Mouse (Mus musculus) myocyte (in vitro differentiated cells): ENCODE results near the gene Fam71d. TPM values are rescaled to one million over a fixed set of nuclear protein-coding genes. Genes with fewer than 3 reads are reported as not detected.
A peak's percentile ranks its signal among the peaks of the same experiment; 100 is the strongest.

Experiments used
- H3K27me3 ChIP-seq: one replicate; pipeline ENCODE4 v1.6.1; 2011; ENCODE audit not compliant: control insufficient read depth, insufficient read depth, insufficient read length
- H3K36me3 ChIP-seq: one replicate; pipeline ENCODE4 v1.6.1; 2011; ENCODE audit not compliant: control insufficient read depth, insufficient read depth
- H3K4me2 ChIP-seq: one replicate; pipeline ENCODE4 v1.6.1; 2011; ENCODE audit warnings: low read depth, control low read depth
- H3K4me3 ChIP-seq: one replicate; pipeline ENCODE4 v1.5.1; 2011; ENCODE audit warnings: mild to moderate bottlenecking, control low read depth, moderate library complexity
- H3K79me2 ChIP-seq: one replicate; pipeline ENCODE4 v1.6.1; 2011; ENCODE audit not compliant: control insufficient read depth, insufficient read depth
- H3ac ChIP-seq: one replicate; pipeline ENCODE4 v1.6.1; 2011; ENCODE audit not compliant: control insufficient read depth, insufficient read length
- CEBPB ChIP-seq: IDR thresholded peaks from 2 replicates; pipeline ENCODE4 v1.6.1; 2011; ENCODE audit warnings: mild to moderate bottlenecking, moderate library complexity; ENCODE audit not compliant: poor library complexity, insufficient read depth, severe bottlenecking
- E2F4 ChIP-seq: IDR thresholded peaks from one replicate; pipeline ENCODE4 v1.6.1; 2011; ENCODE audit warnings: mild to moderate bottlenecking, control low read depth, moderate library complexity; ENCODE audit not compliant: insufficient read depth
- MAX ChIP-seq: IDR thresholded peaks from one replicate; pipeline ENCODE4 v1.6.1; 2011; ENCODE audit warnings: low read depth, mild to moderate bottlenecking, control low read depth
- MYOD1 ChIP-seq, 3 experiments: IDR thresholded peaks; one replicate each; pipeline ENCODE4 v1.6.1; 2011; ENCODE audit warnings: control low read depth in 2 of 3, low read depth in 2 of 3, mild to moderate bottlenecking in 2 of 3, moderate library complexity in 1 of 3; ENCODE audit not compliant: insufficient read length in 2 of 3, control insufficient read depth in 1 of 3
- MYOG ChIP-seq, 3 experiments: IDR thresholded peaks; one replicate each; pipeline ENCODE4 v1.6.1; 2011; ENCODE audit warnings: control low read depth in 2 of 3, low read depth in 2 of 3, mild to moderate bottlenecking in 2 of 3; ENCODE audit not compliant: insufficient read length in 2 of 3, control insufficient read depth in 1 of 3, insufficient read depth in 1 of 3
- POLR2A ChIP-seq: IDR thresholded peaks from one replicate; pipeline ENCODE4 v1.6.1; 2011; ENCODE audit warnings: low read depth, mild to moderate bottlenecking, control low read depth, moderate library complexity; ENCODE audit not compliant: insufficient read length
- POLR2AphosphoS2 ChIP-seq: IDR thresholded peaks from one replicate; pipeline ENCODE4 v1.6.1; 2011; ENCODE audit warnings: low read depth, control low read depth; ENCODE audit not compliant: insufficient read length
- REST ChIP-seq: IDR thresholded peaks from one replicate; pipeline ENCODE4 v1.6.1; 2011; ENCODE audit warnings: mild to moderate bottlenecking, control low read depth, moderate library complexity; ENCODE audit not compliant: insufficient read depth, insufficient read length
- SRF ChIP-seq: IDR thresholded peaks from one replicate; pipeline ENCODE4 v1.6.1; 2011; ENCODE audit warnings: low read depth; ENCODE audit not compliant: control insufficient read depth, insufficient read length
- TCF12 ChIP-seq: IDR thresholded peaks from one replicate; pipeline ENCODE4 v1.6.1; 2011; ENCODE audit warnings: mild to moderate bottlenecking, control low read depth; ENCODE audit not compliant: poor library complexity, insufficient read depth, severe bottlenecking
- TCF3 ChIP-seq: IDR thresholded peaks from one replicate; pipeline ENCODE4 v1.6.1; 2011; ENCODE audit warnings: low read depth, control low read depth; ENCODE audit not compliant: insufficient read length
- USF1 ChIP-seq: IDR thresholded peaks from one replicate; pipeline ENCODE4 v1.6.1; 2011; ENCODE audit warnings: low read depth, mild to moderate bottlenecking, control low read depth, moderate library complexity
- polyA plus RNA-seq: library from polyadenylated mRNA; unstranded; fragments of >200 nt; fragmentation: generic; extraction: Trizol; gene quantifications from one replicate; pipeline ENCODE4 v1.2.1, GENCODE M21; 2012; ENCODE audit warnings: missing spikeins

Fam71d gene
- not detected for polyA plus RNA-seq

DNA sequence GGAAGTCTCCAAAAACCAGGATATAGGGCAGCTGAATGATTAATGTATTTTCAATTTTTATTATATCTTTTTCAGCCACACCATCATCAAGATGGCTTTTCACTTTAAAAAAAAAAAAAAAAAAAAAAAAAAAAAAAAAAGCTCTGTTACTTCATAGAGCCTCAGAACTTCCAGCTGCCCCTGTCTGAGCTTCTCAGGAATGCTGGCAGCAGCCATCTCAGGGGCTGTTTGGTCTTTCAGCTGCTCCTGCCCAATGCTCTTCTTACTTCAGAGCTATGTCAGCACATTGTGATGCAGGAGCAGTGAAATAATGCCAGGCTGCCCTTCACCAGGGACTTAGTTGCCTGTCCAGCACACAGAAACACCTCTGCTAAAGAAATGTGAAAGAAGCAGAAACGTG, at the start of gene Fam71d:
Gene Fam71d (plus strand): TSS at position 211 of the 400 bp plus-strand sequence.
- Histone ChIP-seq H3K4me2 (no peak within 1 kb of the TSS), H3K79me2 (no peaks in the 10 kb centered on the region), H3ac (no peak within 1 kb of the TSS), H3K4me3 (no peak within 1 kb of the TSS), H3K27me3 (no peaks in the 10 kb centered on the region), H3K36me3 (no peaks in the 10 kb centered on the region)
- TF ChIP-seq MYOG (IDR thresholded peaks at IDR 0.05; ENCODE audit: control insufficient read depth in 1 of 3, insufficient read depth in 1 of 3, insufficient read length in 2 of 3, low read depth in 2 of 3) (peak in 2 of 3 experiments; percentile 50 to 65), REST (no peak), MYOD1 (IDR thresholded peaks at IDR 0.05; ENCODE audit: control insufficient read depth in 1 of 3, insufficient read length in 2 of 3, low read depth in 2 of 3) (peak in 1 of 3 experiments; percentile 62)

DNA sequence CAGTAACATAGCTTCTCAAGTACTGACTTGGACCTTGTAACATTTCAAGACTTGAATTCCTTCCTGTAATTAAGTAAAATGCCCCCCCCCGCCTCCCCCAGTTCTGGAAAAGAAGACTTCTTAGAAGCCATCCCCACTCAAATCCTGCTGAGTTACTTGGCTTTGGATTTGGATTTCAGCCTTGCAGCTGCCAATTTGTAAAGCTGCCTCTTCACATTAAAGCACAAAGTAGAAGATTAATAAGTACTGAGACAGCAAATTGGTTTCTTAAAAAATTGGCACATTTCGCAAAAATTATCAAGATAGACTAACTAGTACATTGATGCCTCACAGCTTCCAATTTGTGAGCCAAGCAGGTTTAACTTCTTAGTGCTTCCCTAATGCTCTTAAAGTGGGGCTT, 47.6 kb upstream of the Fam71d start:
- H3K79me2 ChIP-seq = no peaks in the 10 kb centered on the region
- no peaks in the 10 kb centered on the region for H3K36me3 ChIP-seq
- no peak overlapping the region for H3K4me2 ChIP-seq
- no peaks in the 10 kb centered on the region for H3K27me3 ChIP-seq
- no peak for TF ChIP-seq MYOD1 (IDR thresholded peaks at IDR 0.05; ENCODE audit: control insufficient read depth in 1 of 3, insufficient read length in 2 of 3, low read depth in 2 of 3)
- no peak for TF ChIP-seq POLR2AphosphoS2
- no peak for TF ChIP-seq TCF12
- no peak for TF ChIP-seq E2F4
- TF ChIP-seq REST = no peak
- TF ChIP-seq TCF3 = no peak
- TF ChIP-seq MAX = no peak
- TF ChIP-seq SRF = no peak
- no peak for TF ChIP-seq POLR2A
- no peak overlapping the region for H3K4me3 ChIP-seq
- no peak overlapping the region for H3ac ChIP-seq

DNA sequence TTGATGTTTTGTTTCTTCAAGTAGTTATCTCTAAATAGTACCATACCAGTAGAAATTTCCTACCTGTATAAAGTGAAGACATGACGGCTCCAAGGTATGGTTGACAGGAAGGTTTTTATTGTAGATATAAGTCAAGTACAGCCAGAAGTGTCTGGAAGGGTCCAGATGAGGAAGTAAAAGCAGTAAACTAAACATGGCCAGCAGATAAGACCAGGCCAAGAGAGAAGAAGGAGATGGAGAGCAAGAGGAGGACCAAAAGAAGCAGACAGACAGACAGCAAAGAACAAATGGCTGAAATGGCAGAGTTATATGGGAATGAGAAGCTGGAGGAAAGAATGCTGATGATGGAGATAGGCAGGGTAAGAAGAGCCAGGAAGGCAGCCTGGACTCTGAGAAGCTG, 46.1 kb upstream of the Fam71d start:
- TF ChIP-seq MYOG (IDR thresholded peaks at IDR 0.05; ENCODE audit: control insufficient read depth in 1 of 3, insufficient read depth in 1 of 3, insufficient read length in 2 of 3, low read depth in 2 of 3) = no peak
- no peak for TF ChIP-seq E2F4
- no peak for TF ChIP-seq POLR2A
- no peak for TF ChIP-seq SRF
- TF ChIP-seq CEBPB = no peak
- no peak for TF ChIP-seq USF1
- TF ChIP-seq MAX = no peak
- TF ChIP-seq REST = no peak
- H3K36me3 ChIP-seq = no peaks in the 10 kb centered on the region
- H3K27me3 ChIP-seq = no peaks in the 10 kb centered on the region
- H3ac ChIP-seq = no peak overlapping the region
- no peaks in the 10 kb centered on the region for H3K79me2 ChIP-seq
- no peak overlapping the region for H3K4me3 ChIP-seq
- no peak overlapping the region for H3K4me2 ChIP-seq

GRCm38 (mm10) chr12:78659718-78660304, 31.5 kb upstream of the Fam71d start:
- Histone ChIP-seq H3ac (no peak overlapping the region), H3K36me3 (no peaks in the 10 kb centered on the region), H3K4me2 (no peak overlapping the region), H3K4me3 (no peak overlapping the region), H3K79me2 (no peaks in the 10 kb centered on the region), H3K27me3 (no peaks in the 10 kb centered on the region)
- TF ChIP-seq REST (no peak), SRF (no peak), TCF3 (no peak), MYOG (IDR thresholded peaks at IDR 0.05; ENCODE audit: control insufficient read depth in 1 of 3, insufficient read depth in 1 of 3, insufficient read length in 2 of 3, low read depth in 2 of 3) (no peak), CEBPB (no peak), MAX (no peak), E2F4 (no peak), TCF12 (no peak), MYOD1 (IDR thresholded peaks at IDR 0.05; ENCODE audit: control insufficient read depth in 1 of 3, insufficient read length in 2 of 3, low read depth in 2 of 3) (no peak), POLR2AphosphoS2 (no peak)

- H3ac ChIP-seq = no peak overlapping the region
- H3K27me3 ChIP-seq = no peaks in the 10 kb centered on the region
- H3K4me2 ChIP-seq = no peak overlapping the region
- H3K36me3 ChIP-seq = no peaks in the 10 kb centered on the region
- no peak for TF ChIP-seq MYOD1 (IDR thresholded peaks at IDR 0.05; ENCODE audit: control insufficient read depth in 1 of 3, insufficient read length in 2 of 3, low read depth in 2 of 3)
- no peak for TF ChIP-seq E2F4
- TF ChIP-seq TCF12 = no peak
- no peak overlapping the region for H3K4me3 ChIP-seq
- H3K79me2 ChIP-seq = no peaks in the 10 kb centered on the region
Observed at GRCm38 (mm10) chr12:78678101-78678806, 13.1 kb upstream of the Fam71d start.
